In the genomic region with DNA sequence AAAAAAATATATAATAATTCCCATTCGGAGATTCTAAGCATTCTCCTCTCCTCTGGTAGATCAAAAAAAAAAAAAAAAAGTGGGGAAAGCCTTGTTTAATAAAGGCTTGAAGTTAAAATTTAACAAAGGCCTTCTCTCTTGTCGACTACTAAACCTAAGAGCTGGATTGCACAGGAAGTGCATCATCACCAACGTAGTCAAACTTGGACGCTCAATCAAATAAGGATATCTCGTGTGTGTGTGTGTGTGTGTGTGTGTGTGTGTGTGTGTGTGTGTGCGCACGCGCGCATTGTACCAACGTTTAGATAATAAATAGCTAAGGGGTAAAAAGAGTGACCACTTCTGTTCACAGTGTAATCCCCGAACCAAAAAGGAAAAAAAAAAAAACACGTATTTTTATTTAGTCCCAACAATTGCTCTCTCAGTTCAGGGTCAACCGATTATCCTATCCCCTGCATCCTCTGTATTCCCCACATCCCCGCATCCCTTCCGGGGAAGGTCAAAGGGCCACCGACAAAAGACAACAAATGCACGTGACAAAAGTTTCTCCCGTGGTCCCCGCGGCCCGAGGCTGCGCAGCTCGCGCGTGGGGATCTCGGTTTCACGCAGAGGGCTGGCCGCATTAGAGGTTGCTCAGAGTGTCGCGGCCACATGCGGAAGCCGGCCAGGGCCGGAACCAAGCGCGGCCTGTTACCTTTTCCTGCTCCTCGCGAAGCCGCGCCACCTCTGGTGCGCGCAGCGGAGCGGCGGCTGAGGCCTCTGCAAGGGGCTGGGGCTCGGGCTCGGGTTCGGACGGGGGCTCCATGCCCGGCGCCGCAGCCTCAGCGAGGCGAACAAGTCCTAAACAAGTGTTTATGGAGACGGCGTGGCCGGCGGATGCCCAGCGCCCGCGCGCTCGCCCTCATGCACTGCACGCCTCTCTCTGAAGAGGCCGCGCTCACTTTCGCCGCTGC, we compare ENCODE assay signal across 8 mouse cellular contexts. TPM values are rescaled to one million over a fixed set of nuclear protein-coding genes. Genes with fewer than 3 reads are reported as not detected.
DNase-seq lines count a peak whose midpoint lies in the region; ATAC-seq and TF ChIP-seq lines count a peak whose summit lies in the region.

No protein-coding gene starts in this region.

- peak overlapping the region; percentile 67 for H3K4me2 ChIP-seq in intestine, postnatal 0 days (replicated peaks; ENCODE audit: low read depth)

- peak overlapping the region; percentile 85 for H3K27ac ChIP-seq in intestine, postnatal 0 days (ENCODE audit: low read depth, low read length)
- H3K27ac ChIP-seq in midbrain, embryonic 10.5 days (replicated peaks) = peak overlapping the region; percentile 95

- peak; percentile 82 for ATAC-seq in intestine, postnatal 0 days

- TF ChIP-seq CTCF in intestine, postnatal 0 days (IDR thresholded peaks at IDR 0.05; ENCODE audit: low read depth) = peak; percentile 32

- DNase-seq in adrenal gland, adult 8-10 months = peak; percentile 56
- peak; percentile 81 for DNase-seq in embryo, embryonic 9.5 days (ENCODE audit: extremely low spot score)
- peak; percentile 33 to 68 for DNase-seq in gastrocnemius, postnatal 4 days (ENCODE audit: low spot score in 2 of 2)
- peak; percentile 16 to 74 for DNase-seq in left cerebral cortex, postnatal 36 days (ENCODE audit: low spot score in 2 of 2)
- DNase-seq in midbrain, embryonic 10.5 days (ENCODE audit: low spot score) = peak; percentile 76
- peak; percentile 39 to 44 for DNase-seq in right cerebral cortex, postnatal 36 days (ENCODE audit: low spot score in 2 of 2)
- DNase-seq in urinary bladder, postnatal 4 days (ENCODE audit: low spot score in 2 of 2) = peak; percentile 58 to 61

- no peaks in the 10 kb centered on the region for H3K36me3 ChIP-seq in intestine, postnatal 0 days (ENCODE audit: control insufficient read depth, insufficient read depth)
- no peaks in the 10 kb centered on the region for H3K36me3 ChIP-seq in midbrain, embryonic 10.5 days

- under 1% methylated on average over 67 of the region's 67 CpGs for WGBS in intestine, postnatal 0 days
- under 1% methylated on average over 67 of the region's 67 CpGs for WGBS in midbrain, embryonic 10.5 days

- H3K27me3 ChIP-seq in intestine, postnatal 0 days (replicated peaks; ENCODE audit: control insufficient read depth, insufficient read depth, low read length) = no peaks in the 10 kb centered on the region
- peaks cover 5% of the 10 kb centered on the region; the same call in 1 of the 2 replicates for H3K27me3 ChIP-seq in midbrain, embryonic 10.5 days (ENCODE audit: low read depth, poor library complexity, severe bottlenecking)

- no peaks in the 10 kb centered on the region for H3K4me1 ChIP-seq in intestine, postnatal 0 days (replicated peaks; ENCODE audit: control insufficient read depth, insufficient read depth, low read length)
- H3K4me1 ChIP-seq in midbrain, embryonic 10.5 days = peaks cover 31% of the 10 kb centered on the region

- H3K9me3 ChIP-seq in intestine, postnatal 0 days (ENCODE audit: control insufficient read depth) = no peaks in the 10 kb centered on the region
- no peaks in the 10 kb centered on the region for H3K9me3 ChIP-seq in midbrain, embryonic 10.5 days (replicated peaks)

- H3K4me3 ChIP-seq in intestine, postnatal 0 days (ENCODE audit: low read depth, low read length) = peak overlapping the region; percentile 84
- peak overlapping the region; percentile 92 for H3K4me3 ChIP-seq in midbrain, embryonic 10.5 days

- intact Hi-C loops in left cerebral cortex, postnatal 36 days (cut with DNase I) = no loop called here

- H3K9ac ChIP-seq in intestine, postnatal 0 days (ENCODE audit: low read depth, low read length) = peak overlapping the region; percentile 91

RNA-seq across cellular contexts. Expression of a gene that starts 4.7 kb away (rescaled TPM):
- total RNA-seq in adrenal gland, adult 8-10 months (2022) = 10 to 100 TPM; 45.6 to 62.5 (median 52.0) TPM
- total RNA-seq in gastrocnemius, postnatal 4 days (2021) = 10 to 100 TPM; 40.4 to 49.5 TPM
- 25.6 and 26.9 TPM in 2 replicates for polyA plus RNA-seq in intestine, postnatal 0 days (2015; fragmentation: Nextera tagmentation; extraction: Ambion mirVana)
- 10 to 100 TPM; 47.7 to 51.9 TPM for total RNA-seq in left cerebral cortex, postnatal 36 days (2021)
- polyA plus RNA-seq in midbrain, embryonic 10.5 days (2016; fragmentation: Nextera tagmentation; extraction: Ambion mirVana) = 43.6 and 44.2 TPM in 2 replicates

Comparison
In these comparisons a context has a peak if more than half of its experiments do, and no peak if none do; other contexts are left out.
1. Peak in every context shown above with its lines: DNase-seq, ATAC-seq, H3K4me3 ChIP-seq and H3K27ac ChIP-seq.